Mouse (Mus musculus): ENCODE measurements at regions not wholly inside any gene's neighbourhood (a gene's known extent, or its start where the extent isn't known, plus 50 kb on each side); places are given as distances from the start of the nearest gene placed in this dataset.

DNA sequence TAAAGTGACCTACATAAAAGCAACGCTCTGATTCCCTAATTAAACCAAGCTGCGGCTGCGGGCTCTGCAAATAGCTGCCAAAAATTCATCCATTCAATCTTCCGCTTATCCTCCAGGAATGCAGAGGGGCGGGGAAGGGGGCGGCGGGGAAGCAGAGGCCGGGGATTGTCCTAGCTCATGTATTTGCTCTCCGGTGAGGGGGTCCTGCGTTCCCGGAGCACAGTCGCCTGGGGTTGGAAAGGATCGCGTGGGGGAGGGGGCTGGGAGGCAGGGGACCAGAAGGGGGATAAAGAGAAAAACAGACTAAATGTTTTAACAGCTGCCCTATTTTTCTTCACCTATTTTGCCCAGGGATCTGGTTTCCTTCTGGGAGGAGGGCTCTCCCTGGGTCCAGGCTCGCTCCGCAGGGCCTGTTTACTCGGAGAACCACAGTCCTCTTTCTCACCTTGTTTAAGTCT, 179.1 kb upstream of the Lrig3 start:
- Histone ChIP-seq H3K27ac (peak overlapping the region; percentile 16; the same call in 1 of the 2 replicates), H3K4me1 (ENCODE audit: insufficient read depth, low read length) (peaks cover 13% of the 10 kb centered on the region), H3K4me2 (ENCODE audit: low read depth, low read length) (peak overlapping the region; percentile 63), H3K27me3 (ENCODE audit: insufficient read depth, low read length) (no peaks in the 10 kb centered on the region), H3K4me3 (ENCODE audit: low read length) (peak overlapping the region; percentile 27), H3K36me3 (ENCODE audit: insufficient read depth, low read length) (no peaks in the 10 kb centered on the region), H3K9me3 (ENCODE audit: low read length) (no peaks in the 10 kb centered on the region), H3K9ac (replicated peaks; ENCODE audit: low read length) (peak overlapping the region; percentile 17; the same call in 1 of the 2 replicates)
- TF ChIP-seq CTCF (IDR thresholded peaks at IDR 0.05; ENCODE audit: low read depth) = no peak
- ATAC-seq (peak; percentile 45; the same call in 1 of the 2 replicates), DNase-seq (ENCODE audit: low spot score) (peak; percentile 61)
- WGBS = 2% methylated on average over 17 of the region's 17 CpGs

DNA sequence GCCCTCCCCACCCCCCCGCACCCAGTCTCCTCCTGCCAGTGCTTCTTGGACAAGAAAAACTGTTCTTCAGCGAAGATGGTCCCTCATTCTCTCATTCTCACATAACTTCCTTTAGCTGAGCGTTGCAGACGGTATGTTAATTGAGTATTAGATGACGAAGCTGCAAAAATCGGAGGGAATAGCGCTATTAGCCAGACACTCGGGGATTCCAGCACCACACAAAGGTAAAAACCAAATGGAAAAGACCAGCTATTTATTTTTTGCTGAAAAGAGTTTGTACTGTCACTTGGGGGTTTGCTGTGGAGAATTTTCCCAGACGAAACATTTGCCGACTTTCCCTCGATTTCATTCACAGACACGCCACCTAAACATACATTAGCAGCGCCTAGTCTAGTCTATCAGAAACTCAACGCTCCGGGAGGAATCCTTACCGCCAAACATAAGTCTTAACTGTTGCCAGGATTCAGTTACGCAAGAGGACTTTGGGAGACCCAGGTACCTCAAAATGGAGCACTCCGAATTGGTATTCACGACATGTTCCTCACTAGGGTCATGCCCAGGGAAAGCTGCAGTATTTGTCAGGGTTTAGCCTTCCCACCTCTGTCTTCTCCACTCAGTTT, 178.4 kb upstream of the Lrig3 start:
- Histone ChIP-seq H3K36me3 (ENCODE audit: insufficient read depth, low read length) (no peaks in the 10 kb centered on the region), H3K4me2 (ENCODE audit: low read depth, low read length) (peak overlapping the region; percentile 63), H3K9ac (replicated peaks; ENCODE audit: low read length) (peak overlapping the region; percentile 17; the same call in 1 of the 2 replicates), H3K4me3 (ENCODE audit: low read length) (peak overlapping the region; percentile 27; the same call in 1 of the 2 replicates), H3K9me3 (ENCODE audit: low read length) (no peaks in the 10 kb centered on the region), H3K27ac (peak overlapping the region; percentile 16; the same call in 1 of the 2 replicates), H3K27me3 (ENCODE audit: insufficient read depth, low read length) (no peaks in the 10 kb centered on the region), H3K4me1 (ENCODE audit: insufficient read depth, low read length) (peaks cover 13% of the 10 kb centered on the region)
- DNase-seq (ENCODE audit: low spot score) (peak; percentile 20), ATAC-seq (no peak)
- no peak for TF ChIP-seq CTCF (IDR thresholded peaks at IDR 0.05; ENCODE audit: low read depth)
- WGBS = 37% methylated on average over 19 of the region's 19 CpGs

GRCm38 (mm10) chr10:125788262-125788661, 177.7 kb upstream of the Lrig3 start:
- Histone ChIP-seq H3K4me2 (ENCODE audit: low read depth, low read length) (no peak overlapping the region), H3K4me3 (ENCODE audit: low read length) (no peak overlapping the region), H3K27me3 (ENCODE audit: insufficient read depth, low read length) (no peaks in the 10 kb centered on the region), H3K4me1 (ENCODE audit: insufficient read depth, low read length) (peaks cover 13% of the 10 kb centered on the region), H3K9ac (replicated peaks; ENCODE audit: low read length) (no peak overlapping the region), H3K9me3 (ENCODE audit: low read length) (no peaks in the 10 kb centered on the region), H3K36me3 (ENCODE audit: insufficient read depth, low read length) (no peaks in the 10 kb centered on the region), H3K27ac (no peak overlapping the region)
- no peak for DNase-seq (ENCODE audit: low spot score)
- ATAC-seq = no peak
- TF ChIP-seq CTCF (IDR thresholded peaks at IDR 0.05; ENCODE audit: low read depth) = peak; percentile 48
- WGBS = 100% methylated on average over 2 of the region's 2 CpGs

DNA sequence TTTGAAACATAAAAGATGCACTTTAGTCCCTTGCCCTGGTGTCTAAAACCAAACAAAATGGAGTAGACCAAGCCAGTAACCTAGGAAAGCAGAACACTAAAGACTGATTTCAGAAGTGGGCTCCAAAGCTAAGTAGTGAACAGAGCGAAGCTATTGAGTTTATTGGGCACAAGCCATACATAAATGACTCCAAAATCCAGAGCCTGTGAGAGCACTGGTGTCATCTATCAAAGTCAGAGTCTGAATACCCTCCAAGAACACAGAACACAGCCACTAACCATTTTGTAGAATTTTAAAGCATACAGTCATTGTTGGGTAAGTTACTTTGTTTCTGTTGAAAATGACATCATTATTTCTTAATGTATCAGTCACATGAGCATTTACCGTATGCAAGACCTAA, 175.0 kb upstream of the Lrig3 start:
- peak; percentile 41 for DNase-seq (ENCODE audit: low spot score)
- 67% methylated on average over 2 of the region's 2 CpGs for WGBS
- no peaks in the 10 kb centered on the region for H3K9me3 ChIP-seq (ENCODE audit: low read length)
- H3K27me3 ChIP-seq (ENCODE audit: insufficient read depth, low read length) = no peaks in the 10 kb centered on the region
- no peak overlapping the region for H3K4me2 ChIP-seq (ENCODE audit: low read depth, low read length)
- TF ChIP-seq CTCF (IDR thresholded peaks at IDR 0.05; ENCODE audit: low read depth) = no peak
- H3K36me3 ChIP-seq (ENCODE audit: insufficient read depth, low read length) = no peaks in the 10 kb centered on the region
- no peak for ATAC-seq
- H3K4me1 ChIP-seq (ENCODE audit: insufficient read depth, low read length) = peaks cover 5% of the 10 kb centered on the region
- no peak overlapping the region for H3K4me3 ChIP-seq (ENCODE audit: low read length)
- H3K27ac ChIP-seq = no peak overlapping the region
- no peak overlapping the region for H3K9ac ChIP-seq (replicated peaks; ENCODE audit: low read length)

DNA sequence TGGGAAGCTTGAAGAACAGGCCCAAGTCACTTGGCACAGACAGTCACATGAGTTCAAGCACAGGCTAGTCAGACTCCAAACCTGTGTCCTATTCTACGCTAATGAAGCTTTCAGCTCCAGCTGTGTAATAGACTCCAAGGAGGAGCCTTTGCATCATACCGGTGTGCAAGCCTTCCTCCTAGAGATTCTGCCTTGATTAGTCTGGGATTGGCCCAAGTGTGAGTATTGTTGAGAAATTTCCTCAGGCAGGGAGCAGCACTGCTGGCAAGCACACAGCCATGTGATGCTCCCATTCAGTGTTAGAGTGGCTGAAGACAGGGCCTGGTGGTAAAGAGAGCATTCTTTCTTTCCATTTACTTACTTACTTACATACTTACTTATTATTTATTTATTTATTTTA, 171.5 kb upstream of the Lrig3 start:
- Histone ChIP-seq H3K4me2 (ENCODE audit: low read depth, low read length) (no peak overlapping the region), H3K27me3 (ENCODE audit: insufficient read depth, low read length) (no peaks in the 10 kb centered on the region), H3K9me3 (ENCODE audit: low read length) (no peaks in the 10 kb centered on the region), H3K27ac (no peak overlapping the region), H3K4me1 (ENCODE audit: insufficient read depth, low read length) (no peaks in the 10 kb centered on the region), H3K36me3 (ENCODE audit: insufficient read depth, low read length) (no peaks in the 10 kb centered on the region), H3K9ac (replicated peaks; ENCODE audit: low read length) (no peak overlapping the region), H3K4me3 (ENCODE audit: low read length) (no peak overlapping the region)
- no peak for ATAC-seq
- WGBS = 84% methylated on average over 2 of the region's 2 CpGs
- no peak for DNase-seq (ENCODE audit: low spot score)
- no peak for TF ChIP-seq CTCF (IDR thresholded peaks at IDR 0.05; ENCODE audit: low read depth)

GRCm38 (mm10) chr10:125795323-125795722, 170.6 kb upstream of the Lrig3 start:
- no peak for TF ChIP-seq CTCF (IDR thresholded peaks at IDR 0.05; ENCODE audit: low read depth)
- 98% methylated on average over 1 of the region's 1 CpGs for WGBS
- Histone ChIP-seq H3K36me3 (ENCODE audit: insufficient read depth, low read length) (no peaks in the 10 kb centered on the region), H3K9me3 (ENCODE audit: low read length) (no peaks in the 10 kb centered on the region), H3K4me1 (ENCODE audit: insufficient read depth, low read length) (no peaks in the 10 kb centered on the region), H3K9ac (replicated peaks; ENCODE audit: low read length) (no peak overlapping the region), H3K27ac (no peak overlapping the region), H3K4me3 (ENCODE audit: low read length) (no peak overlapping the region), H3K4me2 (ENCODE audit: low read depth, low read length) (no peak overlapping the region), H3K27me3 (ENCODE audit: insufficient read depth, low read length) (no peaks in the 10 kb centered on the region)
- DNase-seq (ENCODE audit: low spot score) = no peak
- no peak for ATAC-seq

DNA sequence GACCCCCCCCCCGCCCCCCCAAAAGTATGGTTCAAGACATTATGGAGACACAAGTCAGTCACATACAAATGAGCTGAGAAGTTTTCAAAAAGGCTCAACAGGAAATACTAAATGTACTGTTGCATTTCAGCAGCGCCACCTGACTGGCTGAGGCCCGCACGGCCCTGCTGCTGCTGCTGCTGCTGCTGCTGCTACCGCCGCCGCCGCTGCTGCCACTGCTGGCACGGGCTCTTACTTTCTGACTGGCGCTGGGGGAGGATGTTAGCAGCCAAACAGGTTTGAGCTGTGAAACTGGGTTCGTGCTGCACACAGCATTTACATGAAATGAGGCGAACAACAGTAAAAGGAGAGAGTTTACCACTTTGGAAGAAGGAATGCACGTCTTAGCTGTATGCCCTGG, 167.3 kb upstream of the Lrig3 start:
- Histone ChIP-seq H3K27ac (no peak overlapping the region), H3K9me3 (ENCODE audit: low read length) (no peaks in the 10 kb centered on the region), H3K36me3 (ENCODE audit: insufficient read depth, low read length) (no peaks in the 10 kb centered on the region), H3K27me3 (ENCODE audit: insufficient read depth, low read length) (no peaks in the 10 kb centered on the region), H3K4me1 (ENCODE audit: insufficient read depth, low read length) (no peaks in the 10 kb centered on the region), H3K9ac (replicated peaks; ENCODE audit: low read length) (no peak overlapping the region), H3K4me2 (ENCODE audit: low read depth, low read length) (0 out of 2 replicates have a peak overlapping the region, but pooled peaks have one; percentile 16), H3K4me3 (ENCODE audit: low read length) (no peak overlapping the region)
- WGBS = 16% methylated on average over 13 of the region's 13 CpGs
- no peak for TF ChIP-seq CTCF (IDR thresholded peaks at IDR 0.05; ENCODE audit: low read depth)
- DNase-seq (ENCODE audit: low spot score) = peak; percentile 64
- 0 out of 2 replicates have a peak, but pooled peaks have one; percentile 53 for ATAC-seq

Data from hindbrain, postnatal 0 days (tissue).